Mouse (Mus musculus): ENCODE measurements around the gene Rchy1. TPM values are rescaled to one million over a fixed set of nuclear protein-coding genes. Genes with fewer than 3 reads are reported as not detected.
A peak's percentile ranks its signal among the peaks of the same experiment; 100 is the strongest.

The Rchy1 gene
- polyA plus RNA-seq, 1 experiment from 2014 or later: 81.5 TPM

DNA sequence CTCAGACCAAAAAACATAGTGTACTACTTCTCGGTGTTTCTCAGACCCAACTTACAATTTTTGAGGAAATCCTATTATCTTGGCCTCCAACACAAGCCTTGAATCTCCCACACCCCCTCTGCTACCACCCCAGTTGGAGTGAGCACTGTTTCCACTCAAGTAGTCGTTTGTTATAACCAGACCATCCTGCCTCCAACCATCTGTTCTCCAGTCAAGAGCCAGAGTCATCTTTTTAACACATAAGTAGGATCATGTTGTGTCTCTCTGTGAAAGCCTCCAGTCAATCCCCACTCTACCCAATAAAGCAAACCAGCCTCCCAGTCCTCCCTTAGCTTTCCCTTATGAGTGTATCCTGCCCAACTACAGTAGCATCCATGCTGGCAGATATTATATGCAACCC is 20.6 kb upstream of the Rchy1 start:
- WGBS: 62% methylated on average over 2 of the region's 2 CpGs

DNA sequence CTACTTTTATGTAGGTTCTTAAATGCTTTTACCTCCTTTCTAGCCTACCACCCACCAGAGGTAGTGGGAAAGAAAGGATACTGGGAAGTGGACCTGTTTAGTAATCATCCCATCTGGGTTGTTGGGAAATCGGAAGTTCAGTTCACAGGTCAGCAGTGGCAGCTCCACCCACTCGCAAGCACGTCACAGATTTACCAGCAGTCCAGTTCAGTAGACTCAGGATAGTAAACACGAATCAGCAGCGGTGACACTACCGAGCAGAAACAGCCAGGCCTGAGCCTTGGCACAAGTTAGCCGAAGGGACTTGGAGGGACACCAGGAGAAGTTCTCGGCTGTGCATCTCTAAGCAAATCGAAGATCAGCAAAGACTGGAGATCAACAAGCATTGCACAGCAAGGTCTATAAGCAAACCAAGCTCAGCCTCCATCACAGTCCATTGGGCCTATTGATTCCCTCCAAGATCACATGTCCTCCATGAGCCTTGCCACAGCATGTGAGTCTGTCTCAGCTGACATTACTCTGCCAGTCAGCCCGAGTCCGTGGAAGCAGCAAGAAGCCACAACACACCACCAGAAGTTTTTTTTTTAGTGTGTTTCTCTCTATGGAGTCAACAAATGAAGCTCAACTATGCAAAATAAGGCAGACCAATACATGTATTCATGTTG is 18.4 kb upstream of the Rchy1 start:
- H3K4me1 ChIP-seq: no peaks in the 10 kb centered on the region

More for the DNA sequence above, 20.6 kb upstream of the Rchy1 start:
- Histone ChIP-seq H3K36me3 (no peaks in the 10 kb centered on the region), H3K4me1 (no peaks in the 10 kb centered on the region), H3K4me3 (no peak overlapping the region), H3K4me2 (no peak overlapping the region), H3K9ac (no peak overlapping the region), H3K27me3 (no peaks in the 10 kb centered on the region), H3K27ac (no peak overlapping the region), H3K9me3 (no peaks in the 10 kb centered on the region)
- no peak for ATAC-seq (ENCODE audit: insufficient number of reproducible peaks, insufficient read depth, low FRiP score, low TSS enrichment, low read depth)

DNA sequence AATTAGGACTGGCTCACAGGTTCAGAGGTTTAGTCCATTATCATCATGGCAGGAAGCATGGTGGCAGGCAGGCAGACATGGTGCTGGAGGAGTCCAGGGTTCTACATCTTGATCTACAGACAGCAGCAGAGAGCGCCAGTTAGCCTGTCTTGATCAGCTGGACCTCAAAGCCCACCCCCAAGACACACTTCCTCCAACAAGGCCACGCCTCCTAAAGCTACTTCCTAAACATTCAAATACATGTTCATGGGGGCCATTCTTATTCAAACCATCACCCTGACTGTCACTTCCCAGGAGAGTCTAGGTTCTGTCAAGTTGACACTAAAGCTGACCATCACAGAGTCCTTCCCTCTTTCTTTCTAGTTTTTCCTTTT is 14.5 kb upstream of the Rchy1 start:
- no peak overlapping the region for H3K4me3 ChIP-seq
- no peaks in the 10 kb centered on the region for H3K27me3 ChIP-seq
- H3K9me3 ChIP-seq: no peaks in the 10 kb centered on the region
- WGBS: 82% methylated on average over 2 of the region's 2 CpGs
- no peak overlapping the region for H3K9ac ChIP-seq
- no peak overlapping the region for H3K27ac ChIP-seq
- H3K36me3 ChIP-seq: no peaks in the 10 kb centered on the region
- no peak overlapping the region for H3K4me2 ChIP-seq
- no peak for ATAC-seq (ENCODE audit: insufficient number of reproducible peaks, insufficient read depth, low FRiP score, low TSS enrichment, low read depth)
- no peaks in the 10 kb centered on the region for H3K4me1 ChIP-seq

More for the DNA sequence above, 18.4 kb upstream of the Rchy1 start:
- no peaks in the 10 kb centered on the region for H3K27me3 ChIP-seq
- H3K9me3 ChIP-seq: no peaks in the 10 kb centered on the region
- no peak overlapping the region for H3K4me3 ChIP-seq
- ATAC-seq (ENCODE audit: insufficient number of reproducible peaks, insufficient read depth, low FRiP score, low TSS enrichment, low read depth): no peak
- H3K9ac ChIP-seq: no peak overlapping the region
- WGBS: 92% methylated on average over 11 of the region's 11 CpGs
- H3K36me3 ChIP-seq: no peaks in the 10 kb centered on the region
- H3K4me2 ChIP-seq: no peak overlapping the region
- no peak overlapping the region for H3K27ac ChIP-seq

DNA sequence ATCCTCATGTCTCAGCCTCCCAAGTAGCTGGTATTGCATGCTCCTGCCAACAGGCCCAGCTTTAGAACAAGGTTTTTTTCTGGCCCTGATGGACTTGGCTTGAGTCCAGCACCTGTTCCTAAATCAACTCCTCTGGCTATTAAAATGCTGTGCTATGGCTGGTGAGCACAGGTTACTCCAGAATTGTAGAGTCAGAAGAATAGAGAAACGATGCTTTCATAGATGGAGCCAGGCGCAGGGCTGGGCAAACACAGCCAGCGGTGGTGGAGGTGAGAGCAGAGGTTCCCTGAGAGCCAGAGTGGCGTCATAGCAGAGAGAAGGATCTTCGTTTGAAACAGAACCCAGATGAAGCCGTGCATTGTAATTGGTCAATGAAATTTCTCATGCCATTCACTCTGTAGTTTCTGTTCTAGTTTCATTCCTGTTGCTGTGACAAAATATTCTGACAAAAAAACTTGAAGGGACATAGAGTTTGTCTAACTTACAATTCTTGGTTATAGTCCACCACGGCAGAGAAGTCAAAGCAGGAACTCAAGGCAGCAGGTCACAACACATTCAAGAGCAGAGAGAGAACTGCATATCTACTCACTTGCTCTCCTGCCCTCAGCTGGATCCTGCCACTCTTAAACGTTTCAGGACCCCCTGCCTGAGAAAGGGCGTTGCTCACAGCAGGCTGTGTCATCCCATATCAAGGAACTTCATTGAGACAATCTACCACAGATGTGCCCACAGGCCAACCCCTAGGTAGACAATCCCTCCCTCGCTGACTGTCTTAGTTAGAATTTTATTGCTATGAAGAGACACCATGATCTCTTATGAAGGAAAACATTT is 13.9 kb upstream of the Rchy1 start:
- no peaks in the 10 kb centered on the region for H3K36me3 ChIP-seq
- 67% methylated on average over 10 of the region's 10 CpGs for WGBS
- ATAC-seq (ENCODE audit: insufficient number of reproducible peaks, insufficient read depth, low FRiP score, low TSS enrichment, low read depth): no peak
- H3K4me3 ChIP-seq: no peak overlapping the region
- H3K4me2 ChIP-seq: no peak overlapping the region
- no peak overlapping the region for H3K9ac ChIP-seq
- H3K9me3 ChIP-seq: no peaks in the 10 kb centered on the region
- H3K4me1 ChIP-seq: no peaks in the 10 kb centered on the region
- no peaks in the 10 kb centered on the region for H3K27me3 ChIP-seq
- H3K27ac ChIP-seq: no peak overlapping the region

DNA sequence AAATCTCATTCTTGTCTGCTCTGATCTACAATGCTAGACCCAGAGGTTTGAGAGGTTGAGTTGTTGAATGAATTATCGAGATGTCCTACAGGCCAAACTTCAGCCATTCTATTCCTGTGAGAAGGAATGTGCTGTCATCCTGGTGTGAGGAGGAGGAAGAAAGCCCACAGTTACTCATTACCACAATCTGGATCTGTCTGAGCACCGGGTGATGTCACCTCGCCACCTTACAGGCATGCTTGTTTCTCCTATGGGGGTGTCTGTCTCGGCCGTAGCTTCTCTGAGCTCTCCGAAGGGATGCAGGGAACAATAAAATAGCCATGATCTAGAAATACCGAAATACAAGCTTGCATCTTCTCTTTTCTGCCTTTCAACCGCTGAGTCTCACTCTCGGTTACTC is 12.9 kb upstream of the Rchy1 start:
- H3K9ac ChIP-seq: no peak overlapping the region
- no peak overlapping the region for H3K4me3 ChIP-seq
- ATAC-seq (ENCODE audit: insufficient number of reproducible peaks, insufficient read depth, low FRiP score, low TSS enrichment, low read depth): no peak
- H3K27me3 ChIP-seq: no peaks in the 10 kb centered on the region
- no peak overlapping the region for H3K27ac ChIP-seq
- no peaks in the 10 kb centered on the region for H3K36me3 ChIP-seq
- H3K4me2 ChIP-seq: no peak overlapping the region
- H3K9me3 ChIP-seq: no peaks in the 10 kb centered on the region
- H3K4me1 ChIP-seq: no peaks in the 10 kb centered on the region
- WGBS: 90% methylated on average over 9 of the region's 9 CpGs

DNA sequence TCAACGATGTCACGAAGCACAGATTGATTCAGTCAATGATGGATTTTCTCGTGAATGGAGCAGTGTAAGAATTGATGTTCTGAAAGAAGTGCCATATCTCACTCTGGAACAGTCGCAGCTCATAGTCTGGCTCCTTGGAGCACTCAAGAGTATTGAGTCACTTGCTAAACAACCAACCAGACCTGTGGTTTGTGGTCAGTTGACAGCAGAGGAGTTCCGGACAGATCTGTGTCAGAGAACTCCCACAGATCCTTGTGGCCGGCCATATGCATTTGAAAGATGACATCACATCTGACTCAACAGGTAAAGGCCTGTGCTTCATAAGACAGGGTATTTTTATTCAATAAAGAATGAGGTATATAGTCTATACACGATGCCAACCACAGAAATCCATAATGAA is 11.1 kb upstream of the Rchy1 start:
- no peak overlapping the region for H3K9ac ChIP-seq
- no peaks in the 10 kb centered on the region for H3K9me3 ChIP-seq
- H3K27me3 ChIP-seq: no peaks in the 10 kb centered on the region
- ATAC-seq (ENCODE audit: insufficient number of reproducible peaks, insufficient read depth, low FRiP score, low TSS enrichment, low read depth): no peak
- H3K4me1 ChIP-seq: no peaks in the 10 kb centered on the region
- peaks cover 4% of the 10 kb centered on the region; the same call in 1 of the 2 replicates for H3K36me3 ChIP-seq
- 89% methylated on average over 7 of the region's 7 CpGs for WGBS
- H3K27ac ChIP-seq: no peak overlapping the region
- H3K4me3 ChIP-seq: no peak overlapping the region
- no peak overlapping the region for H3K4me2 ChIP-seq

DNA sequence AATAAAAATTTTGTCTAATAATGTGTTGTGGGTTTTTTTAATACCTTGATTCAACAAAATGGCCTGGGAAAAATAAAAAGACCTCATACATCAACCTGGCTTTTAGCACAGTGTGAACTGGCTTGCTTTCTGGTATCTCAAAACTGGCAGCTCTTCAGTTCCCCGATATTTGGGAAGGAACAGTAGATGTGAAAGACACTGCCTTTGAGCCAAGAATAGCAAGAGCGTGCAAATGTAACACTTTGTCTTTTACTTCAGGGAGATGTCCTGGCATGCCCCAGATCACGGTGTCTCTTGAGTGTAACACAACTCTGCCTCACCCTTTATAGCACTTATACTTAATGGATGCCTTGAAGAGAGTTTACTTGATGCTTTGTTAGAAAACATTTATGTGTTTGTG is 9.2 kb upstream of the Rchy1 start:
- Histone ChIP-seq H3K9me3 (no peaks in the 10 kb centered on the region), H3K27ac (no peak overlapping the region), H3K4me3 (no peak overlapping the region), H3K36me3 (peaks cover 4% of the 10 kb centered on the region; the same call in 1 of the 2 replicates), H3K4me1 (no peaks in the 10 kb centered on the region), H3K4me2 (no peak overlapping the region), H3K27me3 (no peaks in the 10 kb centered on the region), H3K9ac (no peak overlapping the region)
- WGBS: 83% methylated on average over 3 of the region's 3 CpGs
- ATAC-seq (ENCODE audit: insufficient number of reproducible peaks, insufficient read depth, low FRiP score, low TSS enrichment, low read depth): no peak

DNA sequence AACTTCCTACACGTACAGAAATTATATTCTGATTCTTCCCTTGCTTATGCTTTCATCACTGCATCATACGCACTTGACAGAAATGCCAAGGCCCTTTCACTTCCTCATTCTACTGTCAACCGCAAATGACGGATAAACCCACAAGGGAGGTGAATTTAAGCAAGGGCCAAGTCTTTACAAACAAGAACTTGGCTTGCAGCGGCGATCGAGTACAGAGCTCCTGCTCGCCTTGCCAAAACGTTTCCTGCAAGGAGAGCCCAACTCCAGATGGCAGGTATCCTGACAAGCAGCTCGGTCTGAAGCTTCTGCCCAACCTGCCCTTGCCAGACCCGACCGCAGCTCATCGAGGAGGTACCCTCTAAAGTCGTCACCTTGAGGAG is 619 bp downstream of the Rchy1 start:
- 0 out of 2 replicates have a peak, but pooled peaks have one; percentile 1 for ATAC-seq (ENCODE audit: insufficient number of reproducible peaks, insufficient read depth, low FRiP score, low TSS enrichment, low read depth)
- under 1% methylated on average over 14 of the region's 14 CpGs for WGBS
- no peaks in the 10 kb centered on the region for H3K9me3 ChIP-seq
- peaks cover 8% of the 10 kb centered on the region for H3K36me3 ChIP-seq
- peak overlapping the region; percentile 84 for H3K9ac ChIP-seq
- H3K4me1 ChIP-seq: peaks cover 23% of the 10 kb centered on the region
- H3K4me3 ChIP-seq: peak overlapping the region; percentile 73
- peak overlapping the region; percentile 60 for H3K4me2 ChIP-seq
- no peaks in the 10 kb centered on the region for H3K27me3 ChIP-seq
- peak overlapping the region; percentile 98 for H3K27ac ChIP-seq

DNA sequence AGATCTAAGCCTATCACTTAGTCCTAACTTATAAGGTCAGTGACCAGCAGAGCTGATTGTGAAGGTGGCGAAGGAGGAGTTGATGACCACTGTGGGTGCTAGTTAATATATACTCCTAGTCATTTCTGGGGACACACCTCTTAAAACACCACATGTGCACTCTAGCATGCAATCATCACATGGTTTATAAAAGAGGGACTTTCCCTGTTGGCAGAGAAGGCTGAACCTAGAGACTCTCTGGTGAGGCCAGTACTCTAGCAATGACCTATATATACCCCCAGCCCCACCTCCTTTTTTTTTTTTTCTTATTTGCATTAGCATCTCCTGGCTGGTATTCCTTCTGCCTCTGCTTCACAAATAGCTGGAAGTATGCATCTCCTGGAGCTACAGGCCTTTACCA is 1.5 kb downstream of the Rchy1 start:
- peak overlapping the region; percentile 13; the same call in 1 of the 2 replicates for H3K27ac ChIP-seq
- no peak for ATAC-seq (ENCODE audit: insufficient number of reproducible peaks, insufficient read depth, low FRiP score, low TSS enrichment, low read depth)
- WGBS: 100% methylated on average over 1 of the region's 1 CpGs
- H3K9ac ChIP-seq: peak overlapping the region; percentile 84
- H3K4me1 ChIP-seq: peaks cover 23% of the 10 kb centered on the region
- H3K36me3 ChIP-seq: peaks cover 16% of the 10 kb centered on the region
- H3K4me2 ChIP-seq: peak overlapping the region; percentile 60
- peak overlapping the region; percentile 73 for H3K4me3 ChIP-seq
- no peaks in the 10 kb centered on the region for H3K9me3 ChIP-seq
- H3K27me3 ChIP-seq: no peaks in the 10 kb centered on the region

DNA sequence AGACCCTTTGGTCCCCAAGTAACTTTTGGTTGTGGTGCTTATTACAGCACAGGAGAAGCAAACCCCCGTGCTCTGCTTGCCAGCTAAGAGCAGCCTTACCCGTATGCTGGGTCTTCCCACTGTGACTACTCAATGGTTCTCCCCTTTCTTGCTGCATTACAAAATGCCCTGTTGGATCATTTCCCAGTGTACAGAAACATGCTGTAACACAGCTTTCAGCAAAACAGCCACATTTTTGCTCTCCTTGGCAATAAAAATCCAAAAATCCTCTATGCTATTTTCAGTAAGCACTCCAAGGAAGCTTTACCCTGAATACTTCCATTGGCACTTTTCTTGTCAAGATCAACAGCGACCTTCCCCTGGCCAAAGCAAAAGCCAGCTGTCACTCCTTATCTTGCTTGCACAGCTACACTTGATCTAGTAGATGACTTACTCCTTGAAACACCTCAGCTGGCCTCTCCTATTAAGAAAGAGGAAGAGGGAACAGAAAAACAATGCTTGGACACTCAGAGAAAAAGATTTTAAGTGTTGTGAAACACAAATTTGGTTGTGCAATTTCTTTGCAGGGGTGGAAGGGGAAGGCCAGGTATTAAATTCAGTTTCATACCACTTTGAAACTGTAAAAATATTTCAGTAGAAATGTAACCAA is 2.1 kb downstream of the Rchy1 start:
- Histone ChIP-seq H3K27me3 (no peaks in the 10 kb centered on the region), H3K4me2 (peak overlapping the region; percentile 60), H3K4me1 (peaks cover 23% of the 10 kb centered on the region), H3K9ac (peak overlapping the region; percentile 46; the same call in 1 of the 2 replicates), H3K9me3 (no peaks in the 10 kb centered on the region), H3K4me3 (peak overlapping the region; percentile 73), H3K36me3 (peaks cover 18% of the 10 kb centered on the region), H3K27ac (peak overlapping the region; percentile 48; the same call in 1 of the 2 replicates)
- WGBS: 76% methylated on average over 3 of the region's 3 CpGs
- ATAC-seq (ENCODE audit: insufficient number of reproducible peaks, insufficient read depth, low FRiP score, low TSS enrichment, low read depth): no peak

DNA sequence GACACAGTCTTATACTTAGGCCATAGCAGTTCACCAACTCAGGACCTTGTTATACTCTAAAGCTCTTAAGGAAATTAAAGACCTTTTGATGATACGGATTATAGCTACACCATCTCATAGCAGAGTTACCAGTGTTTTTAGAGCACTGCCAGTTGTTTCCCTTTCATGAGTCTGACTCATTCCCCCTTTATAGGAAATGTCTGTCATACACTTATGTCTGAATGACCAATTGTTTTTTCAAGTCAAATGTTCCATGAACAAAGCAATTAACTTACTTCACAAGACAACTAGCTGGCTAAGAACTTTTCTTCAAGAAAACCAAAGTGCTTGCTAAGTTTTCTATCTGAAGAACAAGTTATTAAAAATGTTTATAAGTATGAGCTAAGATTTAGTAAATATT is 2.9 kb downstream of the Rchy1 start:
- Histone ChIP-seq H3K27me3 (no peaks in the 10 kb centered on the region), H3K4me1 (peaks cover 23% of the 10 kb centered on the region), H3K9ac (no peak overlapping the region), H3K4me2 (peak overlapping the region; percentile 60), H3K27ac (no peak overlapping the region), H3K9me3 (no peaks in the 10 kb centered on the region), H3K36me3 (peaks cover 21% of the 10 kb centered on the region), H3K4me3 (no peak overlapping the region; the same call in 1 of the 2 replicates)
- ATAC-seq (ENCODE audit: insufficient number of reproducible peaks, insufficient read depth, low FRiP score, low TSS enrichment, low read depth): no peak
- 93% methylated on average over 1 of the region's 1 CpGs for WGBS
